Mouse (Mus musculus) T-helper 2 cell (primary cell): ENCODE measurements around the gene Sfxn5.

ENCODE experiments used
- in situ Hi-C: fragments of 300-600 bp; cut with MboI, MseI; formaldehyde crosslinking; loops from one replicate; pipeline ENCODE4 v1.15.1; 2025; ENCODE audit warnings: high pct_unique_total_duplicates

Sfxn5 gene

DNA sequence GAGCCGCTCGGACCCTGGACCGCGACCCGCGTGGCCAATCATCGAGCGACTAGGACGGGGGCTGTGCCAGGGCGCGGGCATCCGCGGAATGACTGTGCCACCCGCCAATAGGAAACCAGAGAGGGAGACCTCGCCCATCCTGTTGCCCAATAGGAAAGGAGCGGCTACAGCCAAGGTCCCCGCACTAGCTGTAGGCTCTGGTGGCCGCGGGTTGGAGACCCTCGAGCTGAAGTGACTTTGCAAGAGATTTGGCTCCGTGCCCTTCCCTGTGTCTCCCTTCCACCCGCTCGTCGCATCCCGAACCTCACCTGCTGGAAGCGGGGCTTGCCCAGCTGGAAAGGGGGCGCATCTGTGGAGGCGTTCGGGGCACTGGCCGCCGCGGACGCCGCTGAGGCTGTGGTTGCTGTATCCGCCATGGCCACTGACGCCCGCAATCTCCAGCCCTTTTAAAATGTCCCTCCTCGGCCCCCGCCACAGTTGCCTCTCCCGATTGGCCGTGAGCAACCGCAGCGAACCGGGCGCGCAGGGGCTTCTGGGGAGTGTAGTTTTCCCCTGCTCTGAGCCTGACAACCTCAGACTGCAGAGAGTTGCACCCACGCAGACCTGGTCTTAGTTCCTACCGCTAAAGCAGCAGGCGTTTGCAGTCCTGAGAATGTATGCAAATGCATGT is at the start of gene Sfxn5:
Sfxn5 (minus strand) TSS at position 423 of the 670 bp plus-strand sequence.
- in situ Hi-C loops: no loop called here

DNA sequence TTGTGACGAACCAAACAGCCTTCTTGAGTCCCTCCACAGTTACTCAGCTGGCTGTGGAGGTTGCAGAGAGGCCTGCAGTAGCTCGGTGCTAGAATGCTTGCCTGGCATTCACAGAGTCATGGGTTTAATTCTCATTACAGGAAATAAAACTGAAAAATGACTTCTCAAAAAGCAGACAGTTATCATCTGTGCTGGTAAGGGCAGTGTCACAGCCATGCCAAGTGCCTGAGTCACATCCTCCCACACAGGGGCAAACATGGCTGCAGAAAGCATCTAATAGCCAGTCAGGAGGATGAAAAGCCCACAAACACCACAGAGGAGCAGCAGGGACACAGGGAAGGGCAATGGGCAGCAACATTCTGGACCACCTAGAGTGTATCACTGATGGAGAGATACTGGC is 49.6 kb upstream of the Sfxn5 start:
- in situ Hi-C loops: no loop called here

DNA sequence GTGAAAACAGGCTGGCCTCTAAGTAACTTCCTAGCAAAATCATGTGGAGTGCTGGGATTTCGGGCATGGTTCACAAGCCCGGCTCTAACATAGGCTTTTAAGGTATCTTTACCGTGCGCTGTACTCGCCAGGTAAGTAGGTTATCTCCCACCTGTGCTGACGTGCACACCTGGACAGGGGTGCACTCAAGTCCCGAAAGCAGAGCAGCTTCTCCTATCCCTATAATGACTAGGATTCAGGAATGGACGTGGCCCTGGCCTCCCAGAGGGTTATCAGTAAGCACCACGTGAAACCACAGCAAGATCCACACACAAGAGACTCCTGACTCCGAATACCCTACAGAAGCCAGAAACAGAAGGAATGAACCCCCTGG is 48.4 kb upstream of the Sfxn5 start:
- in situ Hi-C loops: no loop called here

DNA sequence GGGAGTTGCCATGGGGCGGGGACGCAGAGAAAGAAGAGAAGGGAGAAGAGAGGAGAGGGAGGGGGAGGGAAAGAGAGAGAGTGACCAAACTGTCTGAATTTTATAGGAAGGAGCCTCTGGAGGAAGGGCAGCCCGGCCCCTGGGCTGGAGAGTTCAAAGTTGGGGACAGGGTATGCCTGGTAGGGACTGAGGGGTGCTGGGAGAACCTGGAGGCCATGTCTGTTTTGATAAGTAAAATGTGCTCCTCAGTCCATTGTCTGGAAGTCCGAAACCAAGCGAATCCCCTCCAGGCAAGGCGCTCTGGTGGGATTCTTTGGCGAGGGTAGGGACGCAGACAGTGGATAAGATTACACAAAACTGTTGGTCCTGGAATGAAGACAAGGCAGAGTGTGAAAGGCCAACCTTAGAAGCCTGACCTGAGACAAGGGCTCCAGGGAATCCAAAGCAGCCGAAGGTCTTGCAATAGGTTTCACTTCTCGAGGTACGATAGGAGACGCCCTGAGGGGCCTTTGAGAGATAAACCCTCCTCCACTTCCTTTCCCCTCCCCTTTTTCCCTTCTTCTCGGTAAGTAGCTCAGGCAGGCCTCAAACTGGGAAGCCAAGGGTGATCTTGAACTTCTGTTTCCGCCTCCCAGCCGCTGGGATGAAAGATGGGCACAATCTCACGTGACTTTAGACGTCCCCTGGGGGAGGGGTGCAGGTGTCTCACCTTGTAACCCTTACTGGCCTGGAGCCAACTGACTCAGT is 47.9 kb upstream of the Sfxn5 start:
- in situ Hi-C loops: no loop called here

DNA sequence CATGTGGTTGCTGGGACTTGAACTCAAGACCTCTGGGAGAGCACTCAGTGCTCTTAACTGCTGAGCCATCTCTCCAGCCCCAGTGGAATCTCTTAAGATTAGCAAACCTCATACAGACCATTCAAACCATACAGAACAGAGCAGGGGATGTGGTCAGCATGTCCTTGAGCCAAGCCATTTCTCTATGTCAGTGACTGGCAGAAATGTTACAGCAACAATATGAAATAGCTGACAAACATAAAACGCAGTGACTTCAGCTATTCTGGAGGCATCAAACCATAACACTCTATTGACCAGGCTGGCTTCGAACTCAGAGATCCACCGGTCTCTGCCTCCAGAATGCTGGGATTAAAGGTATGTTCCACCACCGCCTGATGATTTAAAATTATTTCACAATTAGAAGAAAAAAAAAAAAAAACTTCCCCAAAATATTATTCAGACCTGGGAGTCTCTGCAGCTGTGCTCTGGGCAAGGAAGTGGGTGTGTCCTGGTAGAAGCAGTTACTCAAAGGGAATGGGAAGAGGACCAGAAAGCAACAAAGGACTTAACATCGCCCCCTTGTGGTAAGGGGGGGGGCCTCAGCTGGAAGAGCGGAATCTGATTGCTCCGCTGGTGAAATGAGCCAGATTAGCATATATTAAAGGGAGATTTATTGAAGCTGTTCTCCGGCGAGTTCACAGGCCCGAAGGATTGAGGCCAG is 47.1 kb upstream of the Sfxn5 start:
- in situ Hi-C loops: no loop called here

DNA sequence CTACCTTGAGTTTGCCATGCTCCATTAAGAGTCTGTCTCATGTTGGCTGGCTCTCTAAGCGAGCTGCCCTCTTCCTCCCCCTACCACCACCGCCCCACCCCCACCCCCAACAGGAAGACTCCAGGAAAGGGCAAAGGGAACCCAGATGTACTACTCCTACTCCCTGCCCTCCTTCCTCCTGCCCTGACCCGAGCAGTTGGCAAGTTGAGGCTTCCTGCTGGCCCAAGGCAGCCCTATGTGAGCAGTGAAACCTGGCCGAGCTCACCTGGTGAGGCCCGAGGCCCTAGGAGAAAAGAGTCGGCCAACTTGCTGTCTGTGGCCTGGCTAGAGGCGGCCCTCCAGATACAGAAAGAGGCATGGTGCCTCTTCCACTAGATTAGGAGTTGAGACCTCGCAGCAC is 45.4 kb upstream of the Sfxn5 start:
- in situ Hi-C loops: no loop called here

DNA sequence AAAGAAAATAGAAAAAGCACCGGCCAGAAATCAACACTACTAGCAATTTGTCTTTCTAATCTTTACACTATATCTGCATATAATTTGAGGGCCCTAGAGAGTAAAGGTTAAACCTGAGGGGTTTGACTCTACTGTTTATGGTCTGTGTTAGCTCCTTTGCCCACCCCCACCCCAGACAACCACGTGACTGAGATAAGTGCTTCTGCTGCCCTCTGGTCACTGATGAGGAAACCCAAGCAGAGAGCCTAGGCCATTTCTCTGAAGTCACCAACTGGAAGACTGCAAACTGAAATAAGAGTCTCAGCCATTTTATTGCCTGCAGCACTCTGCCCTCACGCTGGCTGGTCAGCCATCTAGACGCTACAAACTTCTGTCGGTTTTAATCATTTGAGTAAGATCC is 44.7 kb upstream of the Sfxn5 start:
- in situ Hi-C loops: no loop called here

DNA sequence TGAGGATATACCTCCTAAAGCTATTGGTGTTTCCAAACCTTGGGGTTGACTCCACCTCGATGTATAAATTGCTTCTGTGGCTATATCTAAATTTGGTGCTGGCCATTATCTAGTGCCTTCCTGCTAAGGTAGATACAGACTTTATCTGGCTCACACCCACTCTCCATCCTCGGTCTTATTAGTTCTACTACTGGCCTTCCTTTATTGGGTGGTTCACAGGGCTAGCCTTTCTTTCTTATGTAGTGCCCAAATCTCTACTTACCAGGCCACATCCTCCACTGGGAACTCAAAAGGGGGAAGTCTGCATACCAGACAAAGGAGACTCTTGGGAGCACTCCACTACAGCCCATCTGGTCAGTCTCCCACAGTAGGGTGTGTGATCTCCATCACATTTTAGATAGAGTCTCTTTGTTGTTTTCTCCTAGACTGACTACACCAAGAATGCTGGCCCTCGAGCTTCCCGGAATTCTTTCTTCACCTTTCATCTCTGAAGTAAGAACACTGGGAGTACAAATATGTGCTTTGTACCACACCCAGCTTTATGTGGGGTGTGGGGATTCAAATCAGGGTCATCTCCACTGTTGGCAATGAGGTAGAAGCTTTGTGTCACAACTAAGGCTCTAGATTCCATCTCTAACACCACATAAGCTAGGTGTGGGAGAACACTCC is 44.0 kb upstream of the Sfxn5 start:
- in situ Hi-C loops: no loop called here

DNA sequence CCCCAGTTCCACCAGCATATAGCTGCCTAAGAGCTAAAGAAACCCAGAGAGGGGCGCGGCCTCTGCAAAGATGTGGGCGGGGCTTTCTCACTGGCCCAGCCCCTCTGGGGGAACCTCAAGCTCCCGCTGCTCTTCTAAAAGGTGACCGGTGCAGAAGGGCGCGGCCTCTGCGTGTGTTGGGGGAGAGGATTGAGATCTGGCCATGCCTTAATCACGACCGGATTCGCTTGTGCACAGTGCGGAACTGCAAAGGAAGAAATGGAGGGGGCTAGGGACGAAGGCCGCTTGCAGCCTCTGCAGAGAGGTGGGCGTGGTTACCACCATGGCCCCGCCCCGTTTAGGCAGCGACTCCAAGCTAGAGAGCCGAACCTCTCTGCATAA is 41.5 kb upstream of the Sfxn5 start:
- in situ Hi-C loops: no loop called here

DNA sequence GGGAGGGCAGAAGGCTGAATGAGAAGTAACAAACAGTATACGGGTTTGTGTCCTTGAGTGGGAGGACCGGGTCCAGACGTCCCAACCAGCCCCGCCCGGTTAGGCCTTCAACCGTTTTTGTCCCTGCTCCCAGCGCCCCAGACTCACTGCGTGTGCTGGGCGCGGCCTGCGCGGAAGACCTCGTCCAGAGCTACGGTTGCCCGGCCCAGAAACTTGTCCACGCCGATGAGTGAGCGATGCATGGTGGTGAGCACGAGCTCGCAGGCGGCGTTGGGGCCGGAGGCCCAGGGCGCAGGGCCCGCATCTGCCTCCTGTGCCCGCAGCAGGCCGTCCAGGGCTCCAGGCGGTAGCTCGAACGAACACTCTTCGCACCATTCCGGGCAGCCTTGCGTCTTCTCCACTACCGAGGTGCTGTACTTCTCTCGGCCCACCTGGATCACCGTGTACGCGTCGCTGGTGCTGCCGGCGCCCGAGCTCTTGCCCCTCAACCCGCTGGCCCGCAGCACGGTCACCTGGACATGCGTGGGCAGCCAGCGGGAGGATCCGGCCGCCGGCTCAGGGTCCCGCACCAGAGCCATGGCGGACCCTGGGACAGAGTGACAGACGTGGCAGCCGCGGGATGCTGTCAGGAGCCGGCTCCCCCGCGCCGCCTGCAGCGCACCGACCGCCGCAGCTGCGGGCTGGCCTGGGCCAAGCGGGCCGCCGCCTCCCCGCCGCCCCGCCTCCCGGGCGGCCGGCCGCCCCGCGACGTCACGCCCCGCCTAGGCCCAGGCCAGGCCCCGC is 40.9 kb upstream of the Sfxn5 start, which contains the start of gene Rab11fip5:
Rab11fip5 (minus strand) TSS at position 684 of the 783 bp plus-strand sequence.
- in situ Hi-C loops: no loop called here

DNA sequence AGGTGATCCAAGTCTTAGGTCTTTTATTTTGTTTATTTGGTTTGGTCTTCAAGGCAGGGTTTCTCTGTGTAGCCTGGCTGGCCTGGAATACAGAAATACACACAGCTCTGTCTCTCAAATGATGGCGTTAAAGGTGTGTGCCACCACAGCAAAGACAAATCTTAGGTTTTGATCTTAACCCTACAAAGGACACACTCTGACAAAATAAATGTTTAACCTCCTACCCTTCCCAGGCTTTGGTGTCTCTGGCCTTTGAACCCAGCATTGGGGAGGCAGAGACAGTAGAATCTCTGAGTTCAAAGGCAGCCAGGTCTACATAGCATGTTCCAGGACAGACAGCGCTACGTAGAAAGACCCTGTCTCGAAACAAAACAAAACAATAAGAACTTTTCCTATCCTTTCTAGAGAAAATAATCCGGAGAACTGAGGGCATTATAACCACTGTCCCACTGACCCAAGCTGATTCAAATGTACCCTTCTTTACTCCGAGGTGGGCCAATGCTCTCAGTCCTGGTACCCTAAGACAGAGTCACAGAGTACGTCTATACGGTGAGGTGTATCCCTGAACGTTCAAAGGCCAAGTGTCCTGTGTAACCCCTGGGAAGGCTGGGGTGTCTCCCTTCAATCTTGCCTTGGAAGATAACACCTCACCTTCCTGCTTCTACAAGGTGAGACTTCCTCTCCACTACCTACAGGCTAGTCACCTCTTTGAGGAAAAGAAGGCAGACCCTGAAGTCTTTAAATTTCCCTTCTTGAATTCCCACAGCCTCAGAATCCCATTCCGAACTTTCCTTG is 40.0 kb upstream of the Sfxn5 start:
- in situ Hi-C loops: no loop called here

DNA sequence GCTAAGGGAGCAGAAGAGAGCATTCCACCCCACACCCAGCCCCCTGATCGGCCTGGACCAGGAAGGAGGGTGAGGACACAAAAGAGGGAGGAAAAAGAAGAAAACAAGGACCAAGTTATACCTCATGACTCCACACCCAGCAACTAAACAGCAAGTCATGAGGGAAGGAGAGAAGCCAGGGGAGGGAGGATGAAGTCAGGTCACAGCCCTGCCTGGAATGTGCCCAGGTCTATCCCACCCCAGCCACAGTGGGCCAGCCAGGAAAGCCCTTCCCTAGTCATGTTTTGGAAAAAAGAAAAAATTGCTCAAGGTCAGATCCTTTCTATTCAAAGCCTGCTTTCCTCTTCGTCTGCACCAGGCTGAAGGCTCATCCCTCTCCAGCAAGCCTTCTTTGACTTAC is 39.3 kb upstream of the Sfxn5 start:
- in situ Hi-C loops: no loop called here

DNA sequence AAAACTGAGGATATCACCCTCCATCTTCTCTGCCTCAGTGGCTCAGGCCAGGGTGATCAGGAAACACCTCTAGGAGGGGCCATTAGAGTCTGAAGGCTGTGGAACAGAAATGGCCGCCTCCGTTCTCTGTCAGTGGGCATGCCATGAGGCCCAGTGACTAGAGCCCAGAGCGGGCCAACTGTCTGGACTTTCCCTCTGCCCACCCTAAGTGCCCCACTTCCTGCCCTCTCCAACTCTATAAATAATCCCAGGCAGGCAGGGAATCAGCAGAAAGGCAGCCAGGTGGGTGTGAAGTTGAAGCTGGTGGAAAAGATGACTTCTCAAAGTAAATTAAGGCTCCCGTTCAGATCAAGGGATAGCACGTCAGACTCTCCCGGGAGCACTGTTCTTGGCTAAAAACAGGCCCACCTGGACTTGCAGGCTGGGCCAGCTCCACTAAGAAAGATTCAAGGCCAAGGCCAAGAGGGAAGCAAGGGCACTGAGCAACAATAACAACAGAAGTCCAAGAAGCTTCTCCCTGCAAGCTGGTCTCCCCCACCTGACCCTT is 38.7 kb upstream of the Sfxn5 start:
- in situ Hi-C loops: no loop called here

DNA sequence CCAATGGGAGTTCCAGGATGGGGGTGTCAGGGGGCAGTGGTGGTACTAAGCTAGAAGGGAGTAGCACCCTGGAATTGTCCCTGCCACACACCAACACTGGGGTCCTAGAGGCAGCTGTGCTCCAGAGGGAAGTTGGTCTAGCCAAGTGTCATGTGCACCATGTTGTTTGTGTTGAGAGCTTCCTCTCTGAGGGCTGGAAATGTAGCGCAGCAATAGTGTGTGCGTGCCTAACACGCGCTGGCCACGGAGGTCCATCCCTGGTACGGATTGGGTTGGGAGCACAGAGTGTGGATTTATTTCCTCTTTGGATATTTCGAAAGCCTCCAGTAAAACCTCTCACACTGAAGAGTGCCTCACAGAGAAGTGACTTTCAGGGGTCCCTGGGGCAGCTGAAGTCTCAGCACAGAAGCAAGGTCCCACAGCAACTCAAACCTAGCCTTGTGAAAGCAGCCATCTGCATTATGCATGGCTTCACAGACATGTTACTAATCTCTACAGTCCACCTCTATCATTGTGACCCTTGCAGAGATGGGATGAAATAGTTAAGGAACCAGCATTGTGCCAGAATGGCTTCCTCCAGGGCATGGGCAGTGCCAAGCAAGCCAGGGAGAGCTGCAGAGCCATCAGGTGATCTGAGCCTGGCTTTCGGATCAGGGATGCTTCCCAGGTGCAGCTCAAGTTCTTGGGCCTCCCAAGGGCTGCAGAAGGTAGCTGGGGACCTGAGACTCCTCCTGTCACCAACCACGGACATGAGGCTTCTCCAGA is 37.6 kb upstream of the Sfxn5 start:
- in situ Hi-C loops: no loop called here

DNA sequence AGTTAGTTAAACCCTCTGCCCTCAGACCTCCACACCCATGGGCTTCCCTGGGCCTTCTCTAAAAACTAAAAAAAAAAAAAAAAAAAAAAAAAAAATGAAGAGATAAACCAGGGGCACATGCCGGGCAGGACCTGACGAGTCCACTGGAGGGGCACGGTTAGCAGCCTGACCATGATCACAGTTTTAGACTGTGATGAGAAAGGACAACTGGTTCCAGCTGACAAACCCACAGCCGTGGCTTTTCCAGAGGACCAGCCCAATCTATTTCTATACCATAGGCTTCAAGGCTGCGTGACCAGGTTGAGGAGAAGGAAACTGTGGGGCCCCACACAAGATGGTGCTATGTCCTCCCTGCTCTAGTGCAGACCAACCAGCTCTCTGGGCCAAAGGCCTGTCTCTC is 36.8 kb upstream of the Sfxn5 start:
- in situ Hi-C loops: no loop called here

DNA sequence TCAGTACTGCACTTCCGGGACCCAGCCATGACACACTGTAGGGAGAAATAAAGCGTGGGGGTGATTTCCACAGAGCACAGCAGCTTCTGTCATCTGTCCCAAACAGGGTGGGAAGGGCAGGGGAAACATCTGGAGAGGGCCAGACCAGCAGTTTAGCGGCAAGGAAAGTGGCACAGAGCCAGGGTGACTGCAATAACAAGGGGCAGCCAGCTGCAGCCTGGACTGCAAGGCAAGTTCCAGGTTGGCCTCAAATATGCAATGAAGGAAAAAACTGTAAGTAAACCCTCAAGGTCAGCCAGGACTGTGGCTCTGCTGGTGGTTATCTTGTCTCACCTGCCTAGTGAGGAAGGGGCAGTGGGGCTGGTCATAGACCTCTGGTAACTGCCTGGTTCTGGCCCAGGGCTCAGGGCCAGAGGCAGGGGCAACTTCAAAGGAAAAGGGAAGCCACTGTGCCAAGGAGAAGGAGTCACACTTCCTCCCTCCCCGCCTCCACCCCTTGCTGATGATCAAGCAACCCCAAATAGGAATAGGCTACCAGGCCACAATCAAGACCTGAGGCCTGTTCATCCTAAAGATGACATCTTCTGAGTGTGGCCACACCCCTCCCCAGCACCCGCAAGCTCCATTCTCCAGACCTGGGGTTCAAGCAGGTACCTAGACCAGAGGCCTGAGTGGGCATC is 36.1 kb upstream of the Sfxn5 start:
- in situ Hi-C loops: no loop called here

DNA sequence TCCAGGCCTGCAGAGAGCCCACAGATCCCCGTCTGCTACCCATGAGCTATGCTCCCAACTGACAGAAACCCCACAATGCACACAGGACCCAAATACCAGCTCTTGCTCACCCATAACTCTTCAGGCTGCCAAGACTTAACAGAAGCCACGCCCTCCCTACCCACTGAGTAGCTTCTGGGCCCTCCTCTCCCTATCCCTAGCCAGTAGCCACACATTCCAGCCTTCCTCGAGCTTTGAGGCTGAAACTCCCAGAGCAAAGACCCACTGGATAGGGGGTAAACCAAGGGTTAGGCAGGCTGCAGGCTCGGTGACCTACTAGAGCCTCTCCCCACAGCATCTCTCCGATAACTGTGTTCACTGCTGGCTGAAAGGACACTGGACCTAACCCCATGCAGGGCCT is 35.5 kb upstream of the Sfxn5 start:
- in situ Hi-C loops: no loop called here

DNA sequence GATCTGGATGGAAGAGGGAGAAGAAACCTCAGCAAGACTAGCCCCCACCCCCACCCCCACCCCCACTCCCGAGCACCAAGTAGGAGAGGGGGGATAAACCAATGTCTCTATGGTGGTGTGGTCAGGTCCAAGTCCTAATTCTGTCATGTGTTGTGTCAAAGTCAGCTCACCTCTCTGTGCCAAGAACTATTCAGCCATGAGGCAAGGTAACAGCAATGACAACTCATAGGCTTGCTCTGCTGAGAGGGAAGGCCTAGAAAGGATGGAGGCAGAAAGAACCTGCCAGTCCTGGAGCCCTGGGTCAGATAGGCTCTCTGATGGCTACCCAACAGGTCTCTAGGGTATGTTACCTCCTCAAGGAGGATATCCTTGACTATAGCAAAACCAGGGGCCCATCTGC is 34.9 kb upstream of the Sfxn5 start:
- in situ Hi-C loops: no loop called here

DNA sequence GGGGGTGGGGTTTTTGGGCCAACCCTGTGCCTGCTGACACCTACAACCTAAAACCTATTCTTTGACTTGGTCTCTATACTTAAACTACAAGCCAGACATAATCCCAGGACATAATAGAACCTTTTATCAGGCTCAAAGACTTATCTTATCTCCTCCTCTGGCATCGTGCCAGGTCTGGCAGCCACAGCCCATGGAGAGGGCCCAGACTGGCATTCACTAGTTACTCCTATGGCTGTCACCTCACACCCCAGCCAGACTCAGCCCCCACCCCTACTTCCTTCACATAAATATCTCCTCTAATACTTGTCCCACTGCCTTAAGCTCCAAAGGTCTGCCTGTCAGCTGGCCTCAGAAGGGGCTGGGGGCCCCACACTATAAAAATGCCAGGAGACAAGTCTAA is 33.2 kb upstream of the Sfxn5 start:
- in situ Hi-C loops: no loop called here
